In the genomic region with DNA sequence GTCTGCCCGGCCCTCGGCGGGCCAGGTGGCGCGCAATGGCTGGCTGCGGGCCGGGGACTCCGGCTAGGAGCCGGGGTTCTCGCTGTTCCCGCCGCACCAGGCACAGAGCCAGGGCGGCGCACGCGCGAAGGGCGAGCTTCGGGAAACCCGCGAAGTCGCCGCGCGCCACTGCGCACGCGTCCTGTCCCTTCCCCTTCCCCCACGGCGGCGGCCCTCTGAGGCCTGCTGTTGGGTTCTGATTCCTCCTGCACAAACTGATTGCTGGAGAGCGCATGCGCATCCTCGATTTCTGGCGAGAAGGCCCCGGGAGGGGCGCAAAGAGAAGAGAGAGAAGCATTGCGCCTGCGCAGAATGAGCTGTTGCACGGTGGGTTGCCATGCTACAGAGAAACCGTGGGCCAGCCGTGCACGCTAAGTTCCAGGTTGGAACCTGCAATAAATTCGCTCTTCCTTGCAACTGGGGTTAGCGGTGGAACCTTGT, we compare ENCODE assay signal across 8 mouse cellular contexts. TPM values are rescaled to one million over a fixed set of nuclear protein-coding genes. Genes with fewer than 3 reads are reported as not detected.
A peak's percentile ranks its signal among the peaks of the same experiment; 100 is the strongest.
DNase-seq lines count a peak whose midpoint lies in the region; ATAC-seq and TF ChIP-seq lines count a peak whose summit lies in the region.

No protein-coding gene starts in this region.

- TF ChIP-seq CTCF in C2C12 (IDR thresholded peaks at IDR 0.05; ENCODE audit: control insufficient read depth, insufficient read depth, insufficient read length), result no peak
- TF ChIP-seq CTCF in kidney, postnatal 0 days (IDR thresholded peaks at IDR 0.05; ENCODE audit: low read depth), result no peak

- H3K36me3 ChIP-seq in C2C12 (ENCODE audit: control insufficient read depth, insufficient read depth), result no peaks in the 10 kb centered on the region
- peaks cover 20% of the 10 kb centered on the region for H3K36me3 ChIP-seq in heart, embryonic 12.5 days
- H3K36me3 ChIP-seq in kidney, postnatal 0 days (ENCODE audit: insufficient read depth, low read length), result peaks cover 6% of the 10 kb centered on the region; the same call in 1 of the 2 replicates
- H3K36me3 ChIP-seq in liver, embryonic 11.5 days (ENCODE audit: control insufficient read depth, insufficient read depth, low read length), result peaks cover 7% of the 10 kb centered on the region; the same call in 1 of the 2 replicates
- 0 out of 2 replicates have a peak, but pooled peaks cover 8% of the 10 kb centered on the region for H3K36me3 ChIP-seq in stomach, embryonic 15.5 days

- peak; percentile 79 for ATAC-seq in erythroid progenitor cell, adult 5-6 weeks (replicated peaks; ENCODE audit: low FRiP score, poor library complexity, severe bottlenecking)
- peak; percentile 91 for ATAC-seq in heart, embryonic 12.5 days (ENCODE audit: insufficient number of reproducible peaks, low FRiP score)
- ATAC-seq in kidney, postnatal 0 days (replicated peaks; ENCODE audit: low FRiP score, low read depth), result peak; percentile 77
- peak; percentile 86 for ATAC-seq in liver, embryonic 11.5 days (replicated peaks; ENCODE audit: low FRiP score)
- peak; percentile 89 for ATAC-seq in stomach, embryonic 15.5 days (ENCODE audit: insufficient read depth, low FRiP score, low read depth)

- under 1% methylated on average over 45 of the region's 45 CpGs for WGBS in heart, embryonic 12.5 days
- 0% methylated on average over 42 of the region's 45 CpGs for WGBS in kidney, postnatal 0 days
- under 1% methylated on average over 45 of the region's 45 CpGs for WGBS in liver, embryonic 11.5 days
- WGBS in stomach, embryonic 15.5 days, result 0% methylated on average over 45 of the region's 45 CpGs

- H3ac ChIP-seq in C2C12 (ENCODE audit: control insufficient read depth, insufficient read length, low read depth), result peak overlapping the region; percentile 54

- no peaks in the 10 kb centered on the region for H3K27me3 ChIP-seq in C2C12 (ENCODE audit: control insufficient read depth, insufficient read depth, insufficient read length)
- H3K27me3 ChIP-seq in heart, embryonic 12.5 days (replicated peaks), result no peaks in the 10 kb centered on the region
- H3K27me3 ChIP-seq in kidney, postnatal 0 days (ENCODE audit: insufficient read depth, low read length), result no peaks in the 10 kb centered on the region
- H3K27me3 ChIP-seq in liver, embryonic 11.5 days (replicated peaks; ENCODE audit: control insufficient read depth, insufficient read depth, low read length), result no peaks in the 10 kb centered on the region
- H3K27me3 ChIP-seq in stomach, embryonic 15.5 days (replicated peaks), result no peaks in the 10 kb centered on the region

- H3K79me2 ChIP-seq in C2C12 (ENCODE audit: control insufficient read depth, insufficient read depth), result peaks cover 33% of the 10 kb centered on the region

- H3K79me3 ChIP-seq in C2C12 (ENCODE audit: low read depth), result peaks cover 19% of the 10 kb centered on the region

- peak overlapping the region; percentile 90 for H3K4me2 ChIP-seq in heart, embryonic 12.5 days
- peak overlapping the region; percentile 84 for H3K4me2 ChIP-seq in kidney, postnatal 0 days (ENCODE audit: low read length)
- H3K4me2 ChIP-seq in liver, embryonic 11.5 days, result peak overlapping the region; percentile 96
- H3K4me2 ChIP-seq in stomach, embryonic 15.5 days, result peak overlapping the region; percentile 96

- H3K9ac ChIP-seq in heart, embryonic 12.5 days, result peak overlapping the region; percentile 68
- peak overlapping the region; percentile 66 for H3K9ac ChIP-seq in kidney, postnatal 0 days (ENCODE audit: low read depth, low read length)
- peak overlapping the region; percentile 88 for H3K9ac ChIP-seq in liver, embryonic 11.5 days (ENCODE audit: low read depth, low read length)
- H3K9ac ChIP-seq in stomach, embryonic 15.5 days, result peak overlapping the region; percentile 62

- H3K27ac ChIP-seq in heart, embryonic 12.5 days (ENCODE audit: poor library complexity, severe bottlenecking), result peak overlapping the region; percentile 93
- peak overlapping the region; percentile 85 for H3K27ac ChIP-seq in kidney, postnatal 0 days
- peak overlapping the region; percentile 98 for H3K27ac ChIP-seq in liver, embryonic 11.5 days (ENCODE audit: low read depth, low read length)
- H3K27ac ChIP-seq in stomach, embryonic 15.5 days, result peak overlapping the region; percentile 96

- peak; percentile 99 for DNase-seq in brain, embryonic 18.5 days (ENCODE audit: low read depth, low spot score)
- peak; percentile 100 for DNase-seq in kidney, postnatal 0 days (ENCODE audit: low spot score)
- peak; percentile 98 for DNase-seq in liver, embryonic 11.5 days (ENCODE audit: low spot score)
- peak; percentile 99 for DNase-seq in naive thymus-derived CD4-positive, alpha-beta T cell, adult 2 months (ENCODE audit: low read depth)

- H3K4me3 ChIP-seq in C2C12 (ENCODE audit: insufficient read depth, poor library complexity, severe bottlenecking), result peak overlapping the region; percentile 21
- H3K4me3 ChIP-seq in heart, embryonic 12.5 days, result peak overlapping the region; percentile 84
- peak overlapping the region; percentile 55 for H3K4me3 ChIP-seq in kidney, postnatal 0 days (replicated peaks; ENCODE audit: low read depth, low read length)
- peak overlapping the region; percentile 84 for H3K4me3 ChIP-seq in liver, embryonic 11.5 days (ENCODE audit: low read depth, low read length)
- H3K4me3 ChIP-seq in stomach, embryonic 15.5 days (replicated peaks), result peak overlapping the region; percentile 80

- H3K4me1 ChIP-seq in heart, embryonic 12.5 days (replicated peaks), result peaks cover 34% of the 10 kb centered on the region
- peaks cover 5% of the 10 kb centered on the region; the same call in 1 of the 2 replicates for H3K4me1 ChIP-seq in kidney, postnatal 0 days (replicated peaks; ENCODE audit: insufficient read depth, low read length)
- peaks cover 19% of the 10 kb centered on the region for H3K4me1 ChIP-seq in liver, embryonic 11.5 days (replicated peaks; ENCODE audit: control insufficient read depth, insufficient read depth, low read length)
- peaks cover 22% of the 10 kb centered on the region for H3K4me1 ChIP-seq in stomach, embryonic 15.5 days

- H3K9me3 ChIP-seq in heart, embryonic 12.5 days (replicated peaks), result no peaks in the 10 kb centered on the region
- H3K9me3 ChIP-seq in kidney, postnatal 0 days (replicated peaks; ENCODE audit: low read length), result no peaks in the 10 kb centered on the region
- H3K9me3 ChIP-seq in liver, embryonic 11.5 days (ENCODE audit: control insufficient read depth, low read length), result no peaks in the 10 kb centered on the region
- H3K9me3 ChIP-seq in stomach, embryonic 15.5 days, result no peaks in the 10 kb centered on the region

TF ChIP-seq in C2C12, 6 proteins besides CTCF, POLR2A, EP300 and RAD21:
- TF ChIP-seq MYOD1 (IDR thresholded peaks at IDR 0.05; ENCODE audit: control insufficient read depth, insufficient read length, low read depth) (no peak), MAX (IDR thresholded peaks at IDR 0.05) (peak; percentile 73), FOSL1 (IDR thresholded peaks at IDR 0.05; ENCODE audit: insufficient read depth, low read length, poor library complexity, severe bottlenecking) (no peak), CEBPB (IDR thresholded peaks at IDR 0.05; ENCODE audit: low read depth) (no peak)

RNA-seq across cellular contexts. Expression of gene Yjefn3, which starts 0.6 kb away (rescaled TPM):
- polyA plus RNA-seq in C2C12 (2012; fragmentation: generic; extraction: Trizol), result 2.6 TPM
- not detected in 2 replicates for total RNA-seq in erythroid progenitor cell, adult 5-6 weeks (2015; ENCODE audit: low replicate concordance)
- total RNA-seq in erythroid progenitor cell, adult 5-6 weeks (2017; ENCODE audit: low replicate concordance), result not detected in 2 replicates
- polyA plus RNA-seq in heart, embryonic 12.5 days (2016; fragmentation: Nextera tagmentation; extraction: Ambion mirVana), result 7.4 and 8.9 TPM in 2 replicates
- 4.8 and 5.2 TPM in 2 replicates for polyA plus RNA-seq in kidney, postnatal 0 days (2015; fragmentation: Nextera tagmentation; extraction: Ambion mirVana)
- 1.7 and 1.9 TPM in 2 replicates for polyA plus RNA-seq in liver, embryonic 11.5 days (2014; fragmentation: Nextera tagmentation; extraction: Ambion mirVana)
- 2.8 and 4.1 TPM in 2 replicates for polyA plus RNA-seq in stomach, embryonic 15.5 days (2015; fragmentation: Nextera tagmentation; extraction: Ambion mirVana)

RNA-seq across cellular contexts. Expression of gene Ndufa13, which starts 0.7 kb away (rescaled TPM):
- polyA plus RNA-seq in C2C12 (2012; fragmentation: generic; extraction: Trizol), result 135 TPM
- total RNA-seq in erythroid progenitor cell, adult 5-6 weeks (2015; ENCODE audit: low replicate concordance), result 20.5 and 29.6 TPM in 2 replicates
- 29.0 and 40.8 TPM in 2 replicates for total RNA-seq in erythroid progenitor cell, adult 5-6 weeks (2017; ENCODE audit: low replicate concordance)
- 309 and 314 TPM in 2 replicates for polyA plus RNA-seq in heart, embryonic 12.5 days (2016; fragmentation: Nextera tagmentation; extraction: Ambion mirVana)
- 288 and 310 TPM in 2 replicates for polyA plus RNA-seq in kidney, postnatal 0 days (2015; fragmentation: Nextera tagmentation; extraction: Ambion mirVana)
- 145 and 159 TPM in 2 replicates for polyA plus RNA-seq in liver, embryonic 11.5 days (2014; fragmentation: Nextera tagmentation; extraction: Ambion mirVana)
- 183 and 190 TPM in 2 replicates for polyA plus RNA-seq in stomach, embryonic 15.5 days (2015; fragmentation: Nextera tagmentation; extraction: Ambion mirVana)

RNA-seq across cellular contexts. Expression of gene Tssk6, which starts 1.1 kb away (rescaled TPM):
- 0.57 TPM for polyA plus RNA-seq in C2C12 (2012; fragmentation: generic; extraction: Trizol)
- not detected in 2 replicates for total RNA-seq in erythroid progenitor cell, adult 5-6 weeks (2015; ENCODE audit: low replicate concordance)
- total RNA-seq in erythroid progenitor cell, adult 5-6 weeks (2017; ENCODE audit: low replicate concordance), result not detected in 2 replicates
- polyA plus RNA-seq in heart, embryonic 12.5 days (2016; fragmentation: Nextera tagmentation; extraction: Ambion mirVana), result 1.9 and 3.1 TPM in 2 replicates
- polyA plus RNA-seq in kidney, postnatal 0 days (2015; fragmentation: Nextera tagmentation; extraction: Ambion mirVana), result 3.8 and 4.0 TPM in 2 replicates
- 4.5 and 5.2 TPM in 2 replicates for polyA plus RNA-seq in liver, embryonic 11.5 days (2014; fragmentation: Nextera tagmentation; extraction: Ambion mirVana)
- 3.1 and 3.9 TPM in 2 replicates for polyA plus RNA-seq in stomach, embryonic 15.5 days (2015; fragmentation: Nextera tagmentation; extraction: Ambion mirVana)

RNA-seq across cellular contexts. Expression of gene Cilp2, which starts 15.6 kb away (rescaled TPM):
- 0.02 TPM for polyA plus RNA-seq in C2C12 (2012; fragmentation: generic; extraction: Trizol)
- total RNA-seq in erythroid progenitor cell, adult 5-6 weeks (2015; ENCODE audit: low replicate concordance), result not detected in 2 replicates
- total RNA-seq in erythroid progenitor cell, adult 5-6 weeks (2017; ENCODE audit: low replicate concordance), result not detected in 2 replicates
- polyA plus RNA-seq in heart, embryonic 12.5 days (2016; fragmentation: Nextera tagmentation; extraction: Ambion mirVana), result 0.78 and 0.82 TPM in 2 replicates
- polyA plus RNA-seq in kidney, postnatal 0 days (2015; fragmentation: Nextera tagmentation; extraction: Ambion mirVana), result 0.69 and 0.75 TPM in 2 replicates
- polyA plus RNA-seq in liver, embryonic 11.5 days (2014; fragmentation: Nextera tagmentation; extraction: Ambion mirVana), result 0.48 and 0.56 TPM in 2 replicates
- 0.83 and 0.95 TPM in 2 replicates for polyA plus RNA-seq in stomach, embryonic 15.5 days (2015; fragmentation: Nextera tagmentation; extraction: Ambion mirVana)

Comparison
In these comparisons a context has a peak if more than half of its experiments do, and no peak if none do; other contexts are left out.
1. Peak in every context shown above with its lines: DNase-seq, ATAC-seq, H3K4me3 ChIP-seq and H3K27ac ChIP-seq.
2. H3K4me3 ChIP-seq: peak in every context shown above with its lines; median percentile 84 in heart, embryonic 12.5 days; 84 in liver, embryonic 11.5 days; 80 in stomach, embryonic 15.5 days; 55 in kidney, postnatal 0 days; 21 in C2C12.